Mouse (Mus musculus): ENCODE data around the gene Ptprcap.

Ptprcap gene

DNA sequence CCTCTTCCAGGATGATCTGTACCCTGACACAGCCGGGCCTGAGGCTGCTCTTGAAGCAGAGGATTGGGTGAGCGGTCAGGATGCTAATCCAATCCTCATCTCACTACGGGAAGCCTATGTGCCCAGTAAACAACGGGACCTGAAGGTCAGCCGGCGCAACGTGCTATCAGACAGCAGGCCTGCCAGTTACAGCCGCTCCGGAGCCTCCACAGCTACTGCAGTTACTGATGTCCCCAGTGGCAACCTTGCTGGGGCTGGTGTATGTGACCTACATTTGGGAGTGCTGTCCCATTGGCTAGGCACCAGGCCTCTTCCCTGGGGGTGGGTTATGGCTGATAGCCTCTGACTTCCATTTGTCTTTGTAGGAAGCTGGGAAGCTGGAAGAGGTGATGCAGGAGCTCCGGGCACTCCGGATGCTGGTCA lies at the start of gene Ptprcap:
Gene Ptprcap, plus strand, starts transcription at position 373 of the 423 bp plus-strand sequence.
- peak; percentile 87 for DNase-seq

DNA sequence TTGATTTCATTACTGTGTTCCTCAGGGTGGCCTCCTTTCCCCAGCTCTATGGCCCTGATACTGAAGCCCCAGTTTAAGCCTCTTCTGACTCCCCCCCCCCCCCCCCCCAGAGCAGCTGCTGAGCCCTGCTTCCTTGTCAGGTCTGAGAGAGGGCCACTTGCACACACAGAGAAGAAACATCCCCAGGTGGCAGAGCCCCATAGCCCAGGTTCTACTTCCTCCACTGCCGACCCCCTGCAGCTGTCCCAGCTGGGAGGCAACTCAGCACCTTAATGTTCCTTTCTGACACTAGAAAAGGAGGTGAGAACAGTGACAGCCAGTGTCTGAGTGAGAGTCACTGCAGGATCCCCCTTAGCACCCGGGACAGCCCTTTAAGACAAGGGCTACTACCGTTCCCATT lies 49.6 kb upstream of the Ptprcap start:
- no peak for DNase-seq

DNA sequence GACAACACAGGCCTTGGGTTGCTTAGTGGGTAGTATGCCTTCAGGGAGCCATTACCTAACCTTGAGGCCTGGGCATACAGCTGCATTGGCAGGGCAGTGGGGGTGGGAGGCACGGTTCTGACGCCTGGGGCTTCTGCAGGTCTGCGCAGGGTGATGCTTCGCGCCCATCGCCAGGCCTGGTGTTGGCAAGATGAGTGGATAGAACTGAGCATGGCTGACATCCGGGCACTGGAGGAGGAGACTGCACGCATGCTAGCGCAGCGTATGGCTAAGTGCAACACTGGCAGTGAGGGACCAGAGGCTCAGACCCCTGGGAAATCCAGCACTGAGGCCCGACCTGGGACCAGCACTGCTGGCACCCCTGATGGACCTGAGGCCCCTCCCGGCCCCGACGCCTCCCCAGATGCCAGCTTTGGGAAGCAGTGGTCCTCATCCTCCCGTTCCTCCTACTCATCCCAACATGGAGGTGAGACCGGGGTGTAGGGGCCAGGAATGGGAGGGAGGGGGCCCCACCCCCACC lies 48.7 kb upstream of the Ptprcap start:
- peak; percentile 58 for DNase-seq

DNA sequence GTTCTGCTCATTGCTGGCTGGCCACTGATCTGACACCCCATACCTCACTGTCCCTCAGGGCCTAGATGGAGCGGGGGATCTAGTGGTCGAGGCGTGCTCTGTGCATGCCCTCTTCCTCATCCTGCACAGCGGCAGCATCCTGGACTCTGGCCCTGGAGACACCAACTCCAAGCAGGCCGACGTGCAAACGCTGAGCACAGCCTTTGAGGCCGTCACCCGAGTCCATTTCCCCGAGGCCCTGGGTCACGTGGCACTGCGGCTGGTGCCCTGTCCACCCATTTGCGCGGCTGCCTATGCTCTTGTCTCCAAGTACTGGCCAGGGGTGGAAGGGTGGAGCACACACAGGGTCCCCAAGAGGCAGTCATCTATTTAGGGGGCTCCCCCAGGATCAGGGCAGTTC lies 46.8 kb upstream of the Ptprcap start:
- DNase-seq = no peak

DNA sequence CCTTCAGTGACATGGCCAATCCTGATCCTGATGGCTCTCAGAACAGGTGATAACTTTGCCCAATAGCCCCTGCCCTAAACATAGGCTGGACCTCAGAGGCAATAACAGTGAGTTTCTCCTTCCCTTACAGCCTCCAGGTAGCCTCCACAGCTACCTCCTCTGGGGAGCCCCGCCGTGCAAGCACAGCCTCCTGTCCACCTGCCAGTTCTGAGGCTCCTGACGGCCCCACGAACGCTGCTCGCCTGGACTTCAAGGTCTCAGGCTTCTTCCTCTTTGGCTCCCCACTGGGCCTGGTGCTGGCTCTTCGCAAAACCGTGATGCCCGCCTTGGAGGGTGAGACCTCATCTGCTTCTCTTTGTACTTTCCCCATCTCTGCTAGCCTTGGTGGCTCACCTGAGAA lies 44.9 kb upstream of the Ptprcap start:
- no peak for DNase-seq

DNA sequence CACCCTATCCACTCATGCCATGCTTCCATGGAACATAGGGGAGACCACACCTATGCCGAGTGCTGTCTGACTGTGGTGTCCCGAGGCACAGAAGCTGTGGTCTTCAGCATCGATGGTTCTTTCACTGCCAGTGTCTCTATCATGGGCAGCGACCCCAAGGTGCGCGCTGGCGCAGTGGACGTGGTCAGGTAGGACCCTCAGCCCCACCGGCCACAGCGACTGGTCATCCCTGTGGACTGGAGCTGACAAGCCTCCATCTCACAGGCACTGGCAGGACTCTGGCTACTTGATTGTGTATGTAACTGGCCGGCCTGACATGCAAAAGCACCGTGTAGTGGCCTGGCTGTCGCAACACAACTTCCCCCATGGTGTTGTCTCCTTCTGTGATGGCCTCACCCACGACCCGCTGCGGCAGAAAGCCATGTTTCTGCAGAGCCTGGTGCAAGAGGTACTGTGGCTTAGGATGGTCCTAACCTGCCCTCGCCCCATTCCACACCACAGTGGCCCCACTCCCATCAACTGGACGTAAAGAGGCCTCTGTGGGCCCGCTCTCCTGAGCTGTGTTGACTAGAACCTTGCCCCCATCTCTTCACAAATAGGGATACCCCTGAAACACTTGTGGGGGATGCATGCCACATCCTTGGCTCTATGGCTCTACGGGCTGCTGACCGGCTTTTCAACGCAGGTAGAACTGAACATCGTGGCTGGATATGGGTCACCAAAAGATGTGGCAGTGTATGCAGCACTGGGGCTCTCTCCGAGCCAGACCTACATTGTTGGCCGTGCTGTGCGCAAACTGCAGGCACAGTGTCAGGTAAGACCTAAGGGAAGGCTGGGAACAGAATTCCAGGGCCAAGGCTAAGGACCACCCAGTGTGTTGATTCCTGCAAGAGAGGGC lies 41.1 kb upstream of the Ptprcap start:
- peak; percentile 56 for DNase-seq

DNA sequence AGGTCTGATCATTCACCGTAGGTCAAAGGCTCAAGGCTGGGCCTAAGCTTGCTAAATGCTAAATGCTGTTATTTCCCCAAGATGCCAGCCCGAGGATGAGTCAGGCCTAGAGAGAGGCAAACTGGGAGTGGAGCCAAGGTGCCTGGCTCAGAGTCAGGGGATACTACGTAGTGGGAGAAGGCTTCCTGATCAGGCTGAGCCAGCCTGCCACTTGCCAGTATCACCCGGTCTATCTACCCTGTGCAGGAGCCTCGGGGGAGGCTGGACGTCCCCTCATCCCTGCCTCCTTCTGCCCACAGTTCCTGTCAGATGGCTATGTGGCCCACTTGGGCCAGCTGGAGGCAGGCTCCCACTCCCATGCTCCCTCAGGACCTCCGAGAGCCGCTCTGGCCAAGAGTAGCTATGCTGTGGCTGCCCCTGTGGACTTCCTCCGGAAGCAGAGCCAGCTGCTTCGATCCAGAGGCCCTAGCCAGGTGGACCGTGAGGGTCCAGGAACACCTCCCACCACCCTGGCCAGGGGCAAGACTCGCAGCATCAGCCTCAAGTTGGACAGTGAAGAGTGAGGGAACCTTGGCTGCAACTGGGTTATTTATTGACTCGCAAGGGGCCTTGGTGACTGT lies 40.1 kb upstream of the Ptprcap start:
- DNase-seq = peak; percentile 95

DNA sequence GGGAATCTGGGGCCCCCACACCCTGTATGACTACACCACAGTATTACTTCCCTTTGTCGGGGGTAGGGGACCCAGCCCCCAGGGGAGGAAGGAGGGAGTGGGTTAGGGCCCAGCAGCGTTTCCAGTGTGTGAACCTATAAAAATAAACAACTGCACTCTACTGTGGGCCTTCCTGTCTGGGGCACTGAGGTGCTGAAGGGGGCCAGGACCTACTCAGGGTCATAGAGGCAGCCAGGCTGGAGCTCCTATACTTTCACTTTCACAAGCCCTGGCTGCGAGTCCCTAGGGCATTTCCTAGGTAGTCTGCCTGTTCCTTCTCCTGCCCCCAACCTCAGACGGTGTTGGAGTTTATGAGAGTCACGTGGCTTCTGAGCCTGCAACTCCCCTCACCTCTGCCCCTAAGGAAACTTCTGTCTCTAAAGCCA lies 39.6 kb upstream of the Ptprcap start:
- no peak for DNase-seq

DNA sequence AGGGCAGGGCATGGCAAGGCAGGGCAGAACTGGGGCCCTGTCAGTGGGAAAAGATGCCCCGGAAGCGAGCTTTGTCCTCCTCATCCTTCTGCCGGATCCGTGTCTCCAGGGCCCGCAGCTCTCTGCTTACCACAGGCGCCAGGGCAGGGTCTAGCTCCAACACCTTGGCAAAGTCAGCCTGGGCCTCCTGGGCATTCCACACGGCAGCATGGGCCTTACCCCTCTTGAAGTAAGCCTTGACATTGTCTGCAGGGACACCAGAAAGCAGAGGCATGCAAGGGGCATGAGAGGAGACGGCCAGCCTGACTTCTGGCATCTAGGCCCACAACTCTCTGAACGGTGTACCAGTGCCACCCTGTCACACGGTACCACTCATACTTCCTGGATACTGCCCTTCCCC lies 38.9 kb upstream of the Ptprcap start:
- DNase-seq = peak; percentile 50

DNA sequence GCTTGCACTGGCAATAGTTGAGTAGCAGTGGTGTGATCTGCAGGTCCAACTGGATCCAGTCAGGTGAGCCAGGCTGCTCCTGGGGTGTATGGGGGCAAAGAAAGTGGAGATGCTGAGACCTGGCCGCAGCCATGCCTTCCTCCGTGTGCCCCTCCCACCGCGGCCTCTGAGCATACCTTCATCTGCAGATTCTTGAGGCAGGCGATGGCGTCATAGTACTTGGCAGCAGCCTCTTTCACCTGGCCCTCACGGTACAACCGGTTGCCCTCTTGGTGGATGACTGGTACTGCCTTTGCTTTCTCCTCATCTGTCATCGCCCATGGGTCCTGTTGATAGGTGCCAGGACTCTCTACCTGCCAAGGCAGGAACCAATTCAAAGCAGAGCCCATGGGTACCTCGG lies 38.3 kb upstream of the Ptprcap start:
- peak; percentile 63 for DNase-seq

DNA sequence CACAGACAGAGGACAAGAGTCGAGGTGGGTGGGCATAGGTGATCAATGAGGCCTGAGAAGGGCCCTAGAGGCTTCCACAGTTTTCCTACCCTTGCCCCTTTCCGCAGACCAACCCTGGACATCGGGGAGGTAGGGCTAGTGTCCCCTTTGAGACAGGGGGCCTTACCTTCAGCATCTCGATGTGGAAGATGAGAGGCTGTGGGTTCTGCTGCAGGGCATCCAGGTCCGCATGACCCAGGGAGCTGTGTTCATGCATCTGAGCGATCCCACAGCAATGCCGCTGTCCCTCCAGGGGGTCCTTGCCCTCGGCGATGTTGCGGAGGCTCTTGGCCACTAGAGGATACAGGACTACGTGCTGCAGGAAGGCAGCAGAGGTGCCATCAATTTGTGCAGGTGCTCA lies 37.6 kb upstream of the Ptprcap start:
- peak; percentile 50 for DNase-seq

DNA sequence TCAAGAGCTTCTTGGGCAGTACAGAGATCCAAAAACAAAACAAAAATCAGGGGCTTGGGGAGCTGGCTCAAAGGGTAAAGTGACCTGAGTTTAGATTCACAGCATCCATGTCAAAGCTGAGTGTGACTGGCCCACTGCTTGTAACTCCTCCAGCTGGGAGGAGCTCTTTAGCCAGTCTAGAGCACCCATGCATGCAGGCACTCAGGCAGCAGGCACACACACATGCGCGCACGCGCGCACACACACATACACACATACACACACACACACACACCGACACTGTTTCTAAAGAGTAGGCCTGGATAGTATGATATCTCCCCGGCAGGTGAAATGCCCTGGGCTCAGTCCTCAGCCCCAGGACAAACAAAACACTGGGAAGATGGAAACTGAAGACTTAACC lies 36.4 kb upstream of the Ptprcap start:
- DNase-seq = no peak

DNA sequence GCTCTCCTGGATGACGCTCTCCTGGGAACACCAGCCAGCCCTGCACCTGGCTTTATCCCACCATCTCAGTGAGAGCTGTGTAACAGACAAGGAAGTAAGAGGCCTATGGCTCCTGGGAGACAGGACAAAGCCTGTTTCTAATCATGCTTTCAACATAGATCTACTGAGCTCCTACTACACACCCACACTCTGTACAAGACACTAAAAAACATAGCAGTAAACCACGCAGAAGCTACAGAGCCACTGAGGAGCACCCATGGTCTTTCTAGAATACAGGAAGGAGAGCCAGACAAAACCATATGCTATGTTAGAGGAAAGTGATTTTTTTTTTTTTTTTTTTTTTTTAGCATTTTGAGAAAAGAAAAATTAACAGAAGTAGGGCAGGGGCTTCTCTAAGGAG lies 35.1 kb upstream of the Ptprcap start:
- DNase-seq = no peak

DNA sequence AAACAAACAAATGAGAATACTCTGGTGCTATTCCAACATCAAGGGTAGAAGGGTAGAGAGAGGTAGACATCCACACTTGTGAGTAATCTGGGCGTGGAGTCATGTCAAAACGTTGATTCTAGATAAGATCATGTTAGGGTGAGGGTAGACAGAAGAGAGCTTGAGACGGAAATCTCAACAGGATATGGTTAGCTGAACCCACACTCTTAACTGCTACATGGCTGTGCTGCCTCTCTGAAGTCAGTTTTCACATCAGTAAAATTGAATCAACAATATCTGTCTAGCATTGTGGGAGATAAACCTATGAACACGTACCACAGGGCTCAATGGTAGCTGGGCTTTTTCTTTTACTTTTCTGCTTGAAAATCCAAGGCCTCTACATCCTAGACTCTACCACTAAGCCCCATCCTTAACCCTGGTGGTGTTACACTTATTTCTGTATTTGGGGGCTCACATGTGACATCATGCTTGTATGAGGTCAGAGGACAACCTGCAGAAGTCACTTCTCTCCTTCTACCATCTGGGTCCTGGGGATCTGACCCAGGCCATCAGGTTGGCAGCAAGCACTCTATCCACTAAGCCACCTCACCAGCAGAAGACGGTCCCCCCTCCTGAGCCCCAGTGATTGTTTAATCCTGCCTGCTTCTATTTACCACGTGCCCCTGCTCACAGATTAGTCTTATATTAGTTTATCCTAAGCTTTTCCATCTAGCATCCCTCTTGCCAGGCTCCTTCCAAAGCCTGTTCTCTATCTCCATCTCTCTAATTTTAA lies 33.5 kb upstream of the Ptprcap start:
- DNase-seq = peak; percentile 57

DNA sequence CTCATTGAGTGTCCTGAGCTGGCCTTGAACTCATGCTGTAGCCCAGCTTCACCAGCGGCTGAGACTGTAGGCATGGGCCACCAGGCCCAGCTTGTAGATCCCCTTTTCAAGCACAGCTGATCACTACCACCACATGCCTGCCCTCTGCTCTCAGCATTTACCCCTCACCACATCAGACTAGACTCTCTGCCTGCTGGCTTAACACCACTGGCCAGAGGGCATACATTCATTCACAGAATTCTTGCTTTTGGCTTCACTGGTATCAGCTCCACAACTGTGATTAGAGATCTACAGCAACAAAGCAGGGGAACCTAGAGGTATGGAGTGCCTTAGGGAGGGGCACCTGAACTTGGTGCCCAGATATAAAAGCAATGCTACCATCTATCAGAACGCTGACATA lies 32.9 kb upstream of the Ptprcap start:
- peak; percentile 62 for DNase-seq

DNA sequence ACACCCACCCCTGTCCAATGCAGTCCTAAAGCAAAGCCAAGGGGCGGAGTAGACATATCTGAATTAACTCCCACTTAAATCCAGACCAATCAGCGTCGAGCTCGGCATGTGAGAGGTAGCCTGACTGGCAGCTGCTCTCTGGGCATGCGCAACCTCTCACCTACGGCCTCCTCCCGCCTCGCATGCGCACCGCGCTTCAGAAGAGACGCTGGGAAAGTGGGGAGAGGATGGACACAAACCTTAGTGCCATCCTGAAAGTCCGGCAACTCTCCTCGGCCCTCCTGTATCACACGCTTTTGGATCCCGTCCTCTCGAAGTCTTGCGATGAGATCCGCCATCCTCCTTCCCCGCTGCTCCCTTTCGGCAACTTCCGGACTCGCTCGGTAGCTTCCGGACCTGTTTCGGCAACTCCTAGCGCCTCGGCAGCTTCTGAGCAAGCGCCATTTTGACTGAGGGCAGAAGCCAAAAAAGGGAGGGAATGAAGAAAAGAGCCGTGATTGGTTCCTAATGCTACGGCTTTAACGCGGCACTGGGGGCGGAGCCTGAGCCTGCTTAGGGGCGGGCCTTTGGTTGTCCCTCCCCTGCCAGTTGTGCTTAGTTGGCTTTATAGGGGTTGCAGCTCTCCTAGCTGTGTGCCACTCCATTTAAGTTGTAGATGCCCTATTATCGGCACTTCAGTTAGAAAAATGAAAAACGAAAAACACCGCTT lies 32.2 kb upstream of the Ptprcap start:
- DNase-seq = peak; percentile 99

DNA sequence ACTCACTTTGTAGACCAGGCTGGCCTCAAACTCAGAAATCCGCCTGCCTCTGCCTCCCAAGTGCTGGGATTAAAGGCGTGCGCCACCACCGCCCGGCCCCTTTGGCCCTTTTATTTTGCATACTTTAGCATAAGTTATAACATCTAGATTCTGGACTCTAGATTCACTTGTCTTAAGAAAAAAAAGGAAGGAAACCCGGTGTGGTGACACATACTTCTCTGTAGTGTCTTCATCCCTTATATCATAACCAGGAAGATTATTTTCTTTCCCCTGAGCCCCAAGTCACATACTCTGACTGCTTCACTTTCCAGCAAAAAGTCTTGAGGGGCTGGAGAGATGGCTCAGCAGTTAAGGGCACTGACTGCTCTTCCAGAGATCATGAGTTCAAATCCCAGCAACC lies 31.5 kb upstream of the Ptprcap start:
- peak; percentile 48 for DNase-seq

DNA sequence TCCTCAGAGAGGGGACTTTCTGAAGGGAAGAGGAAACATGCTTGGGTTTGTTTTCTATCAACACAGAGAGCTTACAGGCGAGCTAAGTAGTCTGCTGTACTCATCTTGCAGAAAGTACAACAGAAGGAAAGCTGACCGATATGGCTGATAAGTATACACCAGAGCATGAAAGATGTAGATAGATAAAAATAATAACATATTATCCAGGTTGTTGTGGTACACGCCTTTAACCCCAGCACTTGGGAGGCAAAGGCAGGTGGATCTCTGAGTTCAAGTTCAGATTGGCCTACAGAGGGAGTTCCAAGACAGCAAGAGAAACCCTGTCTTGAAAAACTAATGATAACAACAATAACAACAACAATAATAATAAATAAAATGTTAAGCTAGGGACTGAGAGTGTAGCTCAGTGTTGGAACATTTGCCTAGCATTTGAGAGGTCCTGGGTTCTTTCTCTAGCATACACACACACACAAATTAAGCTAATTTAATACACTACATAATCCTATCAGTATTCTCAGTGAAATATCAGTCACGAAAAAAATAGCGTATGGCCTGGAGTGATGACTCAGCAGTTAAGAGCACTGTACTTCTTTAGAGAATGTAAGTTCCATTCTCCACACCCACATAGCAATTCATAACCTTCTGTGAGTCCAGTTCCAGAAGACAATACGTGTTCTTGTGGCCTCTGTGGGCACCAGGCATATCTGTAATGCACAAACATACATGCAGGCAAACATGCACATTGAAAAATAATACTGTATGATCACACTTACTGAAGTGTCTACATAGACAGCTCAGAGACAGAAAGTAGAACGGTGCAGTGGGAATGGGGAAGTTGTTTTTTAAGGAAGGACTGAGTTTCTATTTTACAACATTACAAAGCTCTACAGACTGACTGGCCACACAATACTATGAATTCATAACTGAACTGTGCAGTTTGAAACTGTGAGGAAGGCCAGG lies 30.7 kb upstream of the Ptprcap start:
- no peak for DNase-seq

DNA sequence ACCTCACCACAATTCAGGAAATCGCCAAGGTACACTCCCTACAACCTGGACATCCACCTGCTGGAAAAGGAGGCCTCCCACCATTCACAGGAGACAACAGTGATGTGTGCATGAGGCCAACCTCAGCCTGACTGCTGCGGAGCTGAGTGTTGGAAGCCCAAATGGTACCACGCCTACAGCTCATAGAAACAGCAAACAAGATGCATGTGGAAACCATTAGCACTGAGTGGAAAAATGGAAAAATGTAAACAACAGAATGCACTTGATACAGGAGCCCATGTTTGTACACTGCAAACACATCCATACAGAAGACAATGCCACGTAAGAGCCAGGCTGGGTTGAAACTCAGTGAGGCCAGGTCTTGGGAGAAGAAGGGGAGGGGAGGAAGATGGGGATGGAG lies 29.0 kb upstream of the Ptprcap start:
- DNase-seq = peak; percentile 57

DNA sequence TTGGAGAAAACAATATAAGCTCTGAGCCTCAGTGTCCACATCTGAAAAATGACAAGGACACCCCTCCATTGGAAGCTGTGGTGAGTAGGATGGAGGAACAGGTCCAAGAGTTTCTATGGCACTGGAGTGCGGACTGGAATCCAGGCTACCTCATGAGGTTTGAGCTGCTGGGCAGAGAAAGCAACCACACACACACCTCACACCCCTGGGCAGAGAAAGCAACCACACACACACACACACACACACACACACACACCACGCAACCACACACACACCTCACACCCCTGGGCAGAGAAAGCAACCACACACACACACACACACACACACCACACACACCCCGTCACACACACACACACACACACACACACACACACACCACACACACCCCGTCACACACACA lies 28.1 kb upstream of the Ptprcap start:
- peak; percentile 68 for DNase-seq
